Mouse (Mus musculus) small intestine, adult 2 months (tissue): ENCODE data around the gene Zfp354a.

Experiments
- CTCF ChIP-seq: fragments of 200-500 bp; IDR thresholded peaks from 2 replicates; pipeline ENCODE4 v1.5.1; 2012; ENCODE audit warnings: low read depth, mild to moderate bottlenecking, control low read depth, inconsistent platforms, low read length, moderate library complexity, mixed read lengths; ENCODE audit not compliant: insufficient replicate concordance, insufficient read length; ENCODE audit errors: extremely low read depth
- POLR2A ChIP-seq: fragments of 200-500 bp; IDR thresholded peaks from 2 replicates; pipeline ENCODE4 v1.6.1; 2012; ENCODE audit warnings: low read depth, mild to moderate bottlenecking, control low read depth, inconsistent platforms, low read length, moderate library complexity

DNA sequence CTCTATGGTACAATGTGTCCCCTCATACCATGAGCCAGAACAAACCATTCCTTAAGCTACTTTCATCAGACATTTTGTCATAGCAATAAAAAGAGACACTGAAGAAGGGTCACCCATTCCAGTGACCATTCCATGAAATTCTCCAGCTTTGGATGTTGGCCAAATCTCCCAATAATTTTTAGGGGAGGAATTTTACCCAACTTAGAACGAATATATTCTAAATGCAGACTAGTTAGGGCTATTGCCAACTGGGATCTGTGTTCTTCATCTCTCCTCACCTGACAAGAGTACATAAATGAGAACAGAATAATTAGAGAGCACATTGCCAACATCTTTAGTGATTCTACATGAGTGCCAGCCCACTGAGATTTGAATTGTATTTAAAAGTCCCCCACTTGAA lies 45.1 kb upstream of the Zfp354a start, which contains the start of gene Olfr54:
- TF ChIP-seq CTCF, result no peak
- no peak for TF ChIP-seq POLR2A
